Mouse (Mus musculus): ENCODE data around the gene Swi5.

GRCm38 (mm10) chr2:32307247-32307798 lies 19.4 kb upstream of the Swi5 start:
- TF ChIP-seq CTCF (IDR thresholded peaks at IDR 0.05; ENCODE audit: insufficient read depth, low read depth, low read length) = no peak
- TF ChIP-seq POLR2A (IDR thresholded peaks at IDR 0.05; ENCODE audit: insufficient read depth, low read depth, low read length) = no peak
